ENCODE assay signal across 21 mouse cellular contexts in the genomic region with DNA sequence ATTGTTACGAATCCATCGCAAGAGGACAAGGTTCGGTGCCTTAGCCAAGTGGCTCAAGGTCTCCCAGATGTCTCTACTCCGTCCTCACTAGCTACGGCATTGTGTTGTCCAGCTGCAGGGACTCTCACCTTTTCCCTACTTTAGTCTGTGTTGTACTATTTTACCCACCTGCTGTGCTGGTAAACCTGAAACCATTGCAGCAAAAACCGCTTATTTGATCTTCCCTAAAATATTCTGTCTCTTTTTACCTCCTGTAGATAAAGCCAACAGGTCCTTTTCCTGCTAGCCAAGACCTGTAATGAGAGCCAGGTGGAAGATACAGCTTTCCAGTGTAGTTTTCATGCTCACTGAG.
"Had no signal": no experiment of that assay in that cellular context is flagged by ENCODE, and none has a peak within 500 bp of the region (broad histone marks: within the 10 kb centered on the region; RNA-seq: fewer than 3 reads in every experiment).

No protein-coding gene starts in this region.

- ATAC-seq: liver, embryonic 12.5 days had no signal

- H3K4me2 ChIP-seq: liver, embryonic 12.5 days; liver, embryonic 15.5 days; lung, embryonic 15.5 days; neural tube, embryonic 12.5 days; neural tube, embryonic 15.5 days; stomach, embryonic 15.5 days had no signal

- H3K27me3 ChIP-seq: liver, embryonic 12.5 days; liver, embryonic 15.5 days; lung, embryonic 15.5 days; neural tube, embryonic 12.5 days; neural tube, embryonic 15.5 days; stomach, embryonic 15.5 days had no signal

- H3K4me1 ChIP-seq: liver, embryonic 12.5 days; liver, embryonic 15.5 days; midbrain, embryonic 10.5 days; neural tube, embryonic 12.5 days; neural tube, embryonic 15.5 days; stomach, embryonic 15.5 days had no signal

- H3K9ac ChIP-seq: liver, embryonic 12.5 days; liver, embryonic 15.5 days; lung, embryonic 15.5 days; neural tube, embryonic 12.5 days; neural tube, embryonic 15.5 days; stomach, embryonic 15.5 days had no signal

- DNase-seq: kidney, postnatal 14 days; kidney, postnatal 4 days; layer of hippocampus, adult 9-11 months; liver; lung, adult 18-20 months; lung, postnatal 10 days; midbrain, embryonic 14.5 days; right cerebral cortex, adult 18-20 months; right cerebral cortex, postnatal 14 days; right cerebral cortex, postnatal 4 days; thymus, adult 18-20 months; thymus, postnatal 36 days had no signal

- H3K9me3 ChIP-seq: liver, embryonic 12.5 days; liver, embryonic 15.5 days; lung, embryonic 15.5 days; neural tube, embryonic 12.5 days; neural tube, embryonic 15.5 days; stomach, embryonic 15.5 days had no signal

- H3K27ac ChIP-seq: layer of hippocampus, adult 2 months; liver, embryonic 12.5 days; liver, embryonic 15.5 days; lung, embryonic 15.5 days; midbrain, embryonic 10.5 days; neural tube, embryonic 12.5 days; neural tube, embryonic 15.5 days; stomach, embryonic 15.5 days had no signal

- H3K36me3 ChIP-seq: liver, embryonic 12.5 days; liver, embryonic 15.5 days; lung, embryonic 15.5 days; midbrain, embryonic 10.5 days; neural tube, embryonic 12.5 days; neural tube, embryonic 15.5 days; stomach, embryonic 15.5 days had no signal

- H3K4me3 ChIP-seq: layer of hippocampus, adult 2 months; liver, embryonic 12.5 days; liver, embryonic 15.5 days; lung, embryonic 15.5 days; megakaryocyte, embryonic 14.5 days; midbrain, embryonic 10.5 days; neural tube, embryonic 12.5 days; neural tube, embryonic 15.5 days; stomach, embryonic 15.5 days had no signal
